Mouse (Mus musculus) C2C12 (cell line): ENCODE measurements at regions not wholly inside any gene's neighbourhood (a gene's known extent, or its start where the extent isn't known, plus 50 kb on each side); places are given as distances from the start of the nearest gene placed in this dataset.

Experiments
- CTCF ChIP-seq: IDR thresholded peaks from one replicate; pipeline ENCODE4 v1.5.1; 2011; ENCODE audit not compliant: control insufficient read depth, insufficient read depth, insufficient read length
- MYOG ChIP-seq: IDR thresholded peaks from one replicate; pipeline ENCODE4 v1.6.1; 2011; ENCODE audit not compliant: control insufficient read depth, insufficient read length; ENCODE audit errors: extremely low read depth
- USF1 ChIP-seq: IDR thresholded peaks from one replicate; pipeline ENCODE4 v1.6.1; 2011; ENCODE audit warnings: low read depth, mild to moderate bottlenecking, control low read depth, moderate library complexity

- TF ChIP-seq MYOG (no peak), CTCF (no peak), USF1 (no peak)
Observed at GRCm38 (mm10) chr13:99784314-99784713, 116.6 kb downstream of the Cartpt start.
